Mouse (Mus musculus): ENCODE results near the gene Klrg2.
A peak's percentile ranks its signal among the peaks of the same experiment; 100 is the strongest.
"Not testable (repeated sequence)": the region's sequence is repeated elsewhere in the genome, so short reads cannot be mapped to it uniquely, and the experiment has no call there.

Gene Klrg2

DNA sequence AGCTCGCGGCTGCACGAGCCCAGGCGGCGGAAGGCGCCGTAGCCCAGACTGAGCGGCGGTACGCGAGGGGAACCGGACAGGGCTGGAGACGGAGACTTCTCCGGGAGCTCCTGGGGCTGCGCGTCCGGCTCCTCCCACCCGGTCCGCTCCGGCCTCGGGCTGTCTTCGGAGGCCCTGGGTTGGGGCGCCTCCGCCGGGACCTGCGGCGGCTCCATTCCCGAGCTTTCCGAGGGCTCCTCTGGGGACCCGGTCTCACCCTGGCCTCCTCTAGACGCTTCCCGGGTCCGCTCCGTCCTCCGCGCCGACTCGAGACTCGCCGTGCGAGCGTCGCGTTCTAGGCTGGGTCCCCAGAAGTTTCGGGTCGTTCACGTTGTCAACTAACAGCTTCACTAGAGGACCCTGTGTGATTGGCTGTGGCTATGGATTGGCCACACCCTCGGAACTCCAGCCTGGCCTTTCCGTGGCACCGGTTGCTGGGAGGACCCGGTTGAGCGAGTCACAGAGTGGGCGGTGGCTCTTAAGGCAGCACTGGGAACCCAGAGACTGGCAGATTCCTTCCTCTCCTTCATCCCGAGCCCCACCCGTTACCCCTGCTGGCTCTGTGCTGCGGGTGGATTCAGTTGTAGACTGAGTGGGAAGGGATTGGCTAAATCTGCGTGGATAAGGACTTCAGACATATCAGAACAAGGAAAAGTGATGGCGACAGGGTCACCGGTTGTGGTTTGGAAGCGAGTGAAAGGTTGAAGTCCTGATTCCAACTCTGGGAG, at the start of gene Klrg2:
Gene Klrg2, minus strand, starts transcription at position 391 of the 767 bp plus-strand sequence.
- DNase-seq, result peak; percentile 77

DNA sequence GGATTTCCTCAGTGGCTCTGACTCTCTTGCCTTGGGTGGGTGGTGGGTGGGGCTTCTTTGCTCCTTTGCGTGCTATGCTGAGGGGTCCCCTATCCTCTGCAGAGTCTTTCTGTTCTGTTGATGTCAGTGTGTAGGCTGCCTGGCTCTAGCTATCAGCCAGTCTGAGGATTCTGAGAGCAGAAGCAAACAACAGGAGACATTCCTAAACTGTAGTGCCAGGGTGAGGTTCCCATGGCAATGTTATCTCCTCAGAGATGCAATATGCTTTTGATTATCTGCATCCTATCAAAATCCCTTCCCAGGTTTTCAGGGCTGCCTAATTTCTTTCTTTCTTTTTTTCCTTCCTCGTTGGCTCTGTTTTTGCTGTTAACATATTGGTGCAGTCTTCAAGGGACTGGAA, 45.5 kb upstream of the Klrg2 start:
- no peak for DNase-seq

DNA sequence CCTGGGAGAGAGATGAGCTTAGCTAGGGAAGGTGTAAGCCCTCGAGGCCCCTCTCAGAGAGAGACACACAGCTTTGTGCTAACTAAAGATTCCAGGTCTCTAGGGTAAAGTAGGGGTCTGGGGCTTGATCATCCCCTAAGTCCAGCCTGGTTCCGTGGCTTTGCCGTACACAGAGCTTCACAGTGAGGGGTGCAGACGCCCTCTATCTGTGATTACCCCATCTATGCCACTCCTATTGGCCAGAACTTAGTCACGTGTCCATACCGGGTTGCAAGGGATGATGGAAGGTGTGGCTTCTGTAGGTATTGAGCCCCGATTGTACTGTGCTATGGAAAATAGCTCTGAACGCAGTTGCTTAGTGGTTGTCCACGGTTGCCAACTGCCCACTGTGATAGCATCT, 40.6 kb upstream of the Klrg2 start:
- no peak for DNase-seq

DNA sequence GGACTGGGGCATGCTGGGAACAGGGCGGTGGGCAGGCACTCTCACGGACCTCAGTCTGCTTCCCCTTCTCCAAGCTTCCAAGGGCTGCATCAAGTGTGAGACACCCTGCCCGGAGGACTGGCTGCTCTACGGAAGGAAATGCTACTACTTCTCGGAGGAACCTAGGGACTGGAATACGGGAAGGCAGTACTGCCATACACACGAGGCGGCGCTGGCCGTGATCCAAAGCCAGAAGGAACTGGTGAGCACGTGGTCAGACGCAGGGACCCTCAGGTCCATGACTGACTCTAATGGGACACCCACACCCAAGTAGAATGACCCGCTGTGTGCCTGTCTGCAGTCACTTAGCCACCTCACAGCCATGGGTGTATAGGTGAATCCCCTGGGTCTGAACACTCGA, 39.7 kb upstream of the Klrg2 start:
- no peak for DNase-seq

DNA sequence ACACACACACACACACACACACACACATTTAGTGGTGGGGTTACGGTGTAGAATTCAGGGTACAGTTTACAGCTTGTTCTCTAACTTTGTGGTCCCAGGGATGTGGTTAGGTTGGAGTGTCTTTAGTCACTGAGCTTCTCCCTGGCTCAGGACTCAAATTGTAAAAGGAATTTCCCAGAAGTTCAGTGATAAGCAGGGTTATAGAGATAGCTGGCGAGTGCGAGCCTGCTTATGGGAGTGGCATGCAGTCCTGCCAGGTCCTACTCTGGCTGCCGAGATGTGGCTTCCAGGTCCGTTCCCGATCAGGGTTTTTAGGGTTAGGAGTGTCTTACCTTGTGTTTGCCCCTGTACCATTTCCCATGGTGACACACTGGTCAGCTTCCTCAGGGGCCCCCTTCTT, 39.2 kb upstream of the Klrg2 start:
- no peak for DNase-seq

DNA sequence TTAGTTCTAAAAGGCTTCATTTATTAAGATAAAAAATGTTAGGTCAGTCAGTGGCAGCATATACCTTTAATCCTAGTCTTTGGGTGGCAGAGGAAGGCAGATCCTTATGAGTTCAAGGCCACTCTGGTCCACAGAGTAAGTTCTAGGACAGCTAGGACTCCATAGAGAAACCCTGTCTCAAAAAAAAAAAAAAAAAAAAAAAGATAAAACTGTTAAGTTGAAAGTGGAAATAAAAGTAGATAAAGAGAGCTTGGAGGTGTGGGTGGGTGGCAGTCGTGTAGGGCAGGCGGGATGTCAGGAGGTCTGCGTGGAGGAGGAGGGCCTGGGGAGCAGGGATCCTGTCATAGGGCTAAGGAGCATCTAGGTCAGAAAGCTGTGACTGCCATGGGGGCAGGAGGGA, 35.0 kb upstream of the Klrg2 start:
- no peak for DNase-seq

DNA sequence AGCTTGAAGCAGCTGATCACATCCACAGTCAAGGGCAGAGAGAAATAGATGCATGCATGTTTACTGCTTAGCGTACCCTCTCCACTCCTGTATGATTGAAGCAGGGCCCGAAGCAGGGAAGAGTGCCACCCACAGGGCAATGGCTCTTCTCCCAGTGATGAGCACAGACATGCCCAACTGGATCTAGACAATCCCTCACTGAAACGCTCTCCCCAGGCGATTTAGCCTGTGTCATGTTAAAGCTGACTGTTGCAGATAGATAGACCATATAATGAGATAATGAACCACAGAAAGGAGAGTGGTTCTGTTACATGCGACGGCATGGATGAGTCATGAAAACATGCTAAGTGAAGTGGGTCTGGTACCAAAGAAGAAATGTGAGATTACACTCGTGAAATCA, 34.2 kb upstream of the Klrg2 start:
- no peak for DNase-seq

DNA sequence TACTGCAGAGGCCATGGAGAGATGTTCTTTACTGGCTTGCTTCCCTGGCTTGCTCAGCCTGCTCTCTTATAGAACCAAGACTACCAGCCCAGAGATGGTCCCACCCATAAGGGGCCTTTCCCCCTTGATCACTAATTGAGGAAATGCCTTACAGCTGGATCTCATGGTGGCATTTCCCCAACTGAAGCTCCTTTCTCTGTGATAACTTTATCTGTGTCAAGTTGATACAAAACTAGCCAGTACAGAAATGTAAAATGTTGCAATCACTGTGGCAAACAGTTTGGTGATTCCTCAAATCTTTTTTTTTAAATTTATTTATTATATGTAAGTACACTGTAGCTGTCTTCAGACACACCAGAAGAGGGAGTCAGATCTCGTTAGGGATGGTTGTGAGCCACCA, 33.4 kb upstream of the Klrg2 start:
- DNase-seq, result not testable (repeated sequence)

DNA sequence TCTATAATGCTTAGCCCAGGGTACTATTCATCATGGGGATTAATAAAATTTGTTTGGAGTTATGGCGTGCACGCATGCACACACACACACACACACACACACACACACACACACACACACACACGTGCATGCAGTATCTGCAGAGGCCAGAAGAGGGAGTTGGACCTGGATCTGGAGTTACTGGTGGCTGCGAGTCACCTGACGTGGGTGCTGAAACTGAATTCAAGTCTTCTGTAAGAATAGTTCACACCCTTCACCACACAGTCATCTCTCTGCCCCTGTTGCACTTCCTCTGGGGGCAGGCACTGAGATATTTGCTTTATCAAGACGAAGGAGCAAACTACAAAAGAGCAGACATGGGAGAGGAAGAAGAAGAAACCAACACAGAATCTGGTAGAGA, 32.5 kb upstream of the Klrg2 start:
- no peak for DNase-seq

DNA sequence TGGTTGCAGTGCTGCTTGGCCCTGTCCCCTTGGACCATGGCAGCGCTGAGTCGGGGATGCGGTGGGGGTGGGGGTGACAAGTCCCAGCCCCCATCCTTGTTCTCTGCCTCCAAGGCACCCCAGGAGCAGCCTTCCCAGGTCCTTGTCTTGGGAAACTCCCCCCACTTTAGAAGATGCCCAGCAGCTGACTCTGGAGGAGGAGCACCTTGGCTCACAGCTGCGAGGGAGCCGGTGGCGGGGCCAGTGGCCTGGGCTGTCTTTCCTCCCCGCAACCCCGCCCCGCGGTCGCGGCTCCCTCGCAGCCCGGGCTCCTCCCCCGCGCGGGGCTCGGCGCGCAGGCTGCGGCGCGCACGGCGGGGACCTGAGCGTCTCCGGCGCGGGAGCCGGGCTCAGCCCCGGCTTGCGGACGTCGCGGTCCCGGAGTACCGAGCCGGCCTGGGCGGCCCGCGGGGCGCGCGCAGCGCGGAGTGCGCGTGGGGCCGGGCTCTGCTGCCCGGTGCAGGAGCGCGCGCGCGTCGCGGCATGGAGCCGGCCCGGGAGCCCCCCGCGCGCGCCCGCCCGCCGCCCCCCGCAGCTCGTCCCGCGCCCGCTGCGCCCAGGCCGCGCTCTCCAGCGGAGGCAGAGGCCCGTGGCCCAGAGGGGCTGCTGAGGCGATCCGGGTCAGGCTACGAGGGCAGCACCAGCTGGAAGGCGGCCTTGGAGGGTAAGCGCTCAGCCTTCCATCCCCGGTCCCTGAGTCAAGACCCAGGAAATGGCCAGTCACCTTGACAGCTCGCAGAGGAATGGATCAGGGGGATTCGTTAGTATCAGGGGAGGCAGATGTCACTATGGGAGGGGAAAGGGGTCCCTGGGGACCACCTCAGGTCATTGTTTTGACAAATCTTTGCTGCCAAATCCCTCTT, 25.9 kb upstream of the Klrg2 start, which contains the start of gene Clec2l:
Gene Clec2l, plus strand, starts transcription at position 356 of the 902 bp plus-strand sequence.
- DNase-seq, result peak; percentile 9 to 46

DNA sequence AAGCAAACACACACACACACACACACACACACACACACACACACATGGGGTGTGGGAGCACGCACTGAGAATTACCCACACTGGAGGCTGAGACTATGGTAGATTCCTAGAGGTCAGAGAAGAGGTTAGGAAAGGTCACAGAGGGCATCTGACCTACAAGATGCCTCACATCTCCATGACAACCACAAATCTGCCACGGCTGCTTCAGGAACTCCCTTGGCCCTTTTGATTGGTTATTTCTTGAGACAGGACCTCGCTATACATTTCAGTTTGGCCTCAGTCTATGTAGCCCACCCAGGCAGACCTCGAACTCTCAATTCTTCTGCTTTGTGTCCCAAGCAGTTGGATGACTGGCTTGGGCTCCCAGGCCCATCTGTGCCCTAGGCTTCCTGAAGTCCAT, 24.6 kb upstream of the Klrg2 start:
- no peak for DNase-seq

DNA sequence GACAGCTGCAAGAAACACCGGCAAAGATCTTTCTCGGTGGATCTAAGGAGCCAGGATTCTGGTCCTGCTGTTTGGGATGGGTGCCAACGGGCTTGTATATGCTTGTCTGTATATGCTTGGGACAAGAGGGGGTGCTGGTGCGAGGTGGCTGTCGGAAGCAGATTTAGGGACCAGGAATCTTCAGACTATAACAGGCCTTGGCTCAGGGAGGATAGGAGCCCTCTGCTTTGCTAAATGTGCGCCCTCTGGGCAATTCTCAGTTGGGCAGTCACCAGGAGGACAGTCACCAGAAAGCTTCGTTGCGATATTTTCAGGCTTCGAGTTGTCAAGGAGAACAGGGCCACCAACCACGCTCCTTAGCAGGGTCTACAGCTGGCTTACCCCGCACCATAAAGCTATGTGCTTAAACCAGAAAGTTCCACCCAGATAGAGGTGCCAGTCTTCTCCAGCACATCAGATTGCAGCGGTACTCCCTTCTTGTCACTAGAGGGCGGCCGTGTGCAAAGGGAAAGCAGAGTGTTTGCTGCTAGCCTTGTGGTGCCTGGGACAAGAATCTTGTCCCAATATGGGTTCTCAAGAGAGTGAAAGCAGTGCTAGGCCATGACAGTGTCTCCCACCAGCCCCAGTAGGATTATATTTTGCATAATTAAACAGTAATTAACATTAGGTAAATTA, 13.4 kb upstream of the Klrg2 start:
- peak; percentile 54 to 82 for DNase-seq

DNA sequence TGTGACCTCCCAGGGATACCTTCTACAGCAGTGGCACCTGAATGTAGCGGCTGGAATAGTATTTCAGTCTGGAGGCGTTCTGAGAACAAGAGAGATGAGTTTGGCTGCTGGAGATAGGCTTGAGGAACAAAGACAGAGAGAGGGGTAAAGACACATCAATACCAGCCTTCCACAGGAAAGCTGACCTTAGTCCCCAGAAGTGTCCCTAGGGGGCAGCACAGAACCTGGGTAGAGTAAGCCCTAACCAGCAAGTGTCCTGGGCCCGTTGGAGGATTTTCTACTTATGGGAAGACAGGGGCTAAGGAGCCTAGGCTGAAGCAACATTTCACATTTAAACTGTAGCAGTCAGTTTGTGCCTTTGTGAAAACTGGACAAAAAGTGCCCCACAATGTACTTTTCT, 12.5 kb upstream of the Klrg2 start:
- peak in 1 of 2 experiments; percentile 54 for DNase-seq

DNA sequence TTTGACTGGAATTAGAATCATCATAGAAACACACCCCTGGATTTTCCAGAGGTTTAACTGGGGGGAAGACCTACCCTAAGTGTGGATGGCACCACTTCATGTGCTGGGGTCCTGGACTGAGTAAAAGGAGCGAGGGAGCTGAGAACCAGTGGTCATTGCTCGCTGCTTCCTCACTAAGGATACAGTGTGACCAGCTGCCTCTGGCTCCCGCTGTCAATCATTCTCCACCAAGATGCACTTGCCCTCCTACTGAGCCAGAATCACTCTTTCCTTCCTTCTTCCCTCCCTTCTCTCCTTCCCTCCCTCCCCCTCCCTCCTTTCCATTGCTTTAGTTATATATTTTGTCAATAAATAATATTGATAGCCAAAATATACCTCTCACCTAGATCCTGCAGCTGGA, 6.0 kb upstream of the Klrg2 start:
- no peak for DNase-seq

DNA sequence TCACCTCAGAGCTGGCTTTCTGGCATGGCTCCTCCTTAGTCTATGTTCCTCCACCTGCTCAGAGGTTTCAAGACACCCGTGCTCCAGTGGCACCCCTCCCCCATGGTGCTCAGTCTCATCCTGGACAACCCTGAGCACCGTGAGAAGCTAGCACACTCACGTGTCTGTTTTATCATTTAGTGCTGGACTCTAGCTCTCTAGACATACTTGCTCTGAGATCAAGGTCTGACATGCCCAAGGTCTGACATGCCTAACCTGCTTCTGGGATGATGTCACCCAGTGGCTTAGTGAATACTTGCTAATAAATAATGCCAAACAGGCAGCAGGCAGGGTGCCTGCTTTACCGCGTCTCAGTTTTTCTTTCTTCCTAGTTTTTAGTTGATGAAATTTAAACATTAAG, 5.6 kb upstream of the Klrg2 start:
- DNase-seq, result peak in 1 of 2 experiments; percentile 17

DNA sequence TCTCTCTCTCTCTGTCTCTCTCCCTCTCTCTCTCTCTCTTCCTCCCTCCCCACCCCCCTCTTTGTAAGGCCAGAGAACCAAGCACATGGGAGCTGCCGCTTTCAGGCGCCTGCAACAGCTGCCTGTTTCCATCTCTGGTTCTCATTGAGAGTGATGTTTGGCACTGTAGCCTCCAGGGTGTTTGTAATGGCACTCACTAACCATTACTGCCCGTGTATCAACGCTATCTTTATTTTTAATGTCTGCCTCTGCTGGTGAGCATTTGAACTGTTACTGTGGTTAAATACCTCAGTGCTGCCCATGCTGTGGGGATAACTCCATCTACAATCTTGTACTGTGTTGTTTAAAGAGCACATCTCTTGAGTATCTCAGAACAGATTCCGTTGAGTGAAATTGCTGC, 4.6 kb upstream of the Klrg2 start:
- DNase-seq, result no peak

DNA sequence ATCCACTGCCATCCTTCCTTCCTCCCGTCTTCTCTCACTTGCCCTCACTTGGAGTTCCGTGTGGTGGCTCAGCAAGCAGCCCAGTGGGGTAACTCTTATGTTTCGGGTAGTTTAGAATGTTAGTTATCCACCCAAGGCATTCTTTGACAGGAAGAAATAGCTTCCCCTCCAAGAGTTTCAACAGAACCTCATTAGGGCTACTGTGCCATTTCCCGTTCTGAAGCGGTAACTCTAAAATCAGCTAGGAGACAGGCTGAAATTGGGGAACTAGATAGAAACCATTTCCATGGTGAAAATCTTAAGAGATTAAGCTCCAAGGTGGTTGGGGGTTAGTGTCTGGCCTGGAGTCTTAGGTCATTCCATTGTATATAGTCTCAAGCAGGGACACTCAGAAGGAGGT, 4.2 kb upstream of the Klrg2 start:
- no peak for DNase-seq

DNA sequence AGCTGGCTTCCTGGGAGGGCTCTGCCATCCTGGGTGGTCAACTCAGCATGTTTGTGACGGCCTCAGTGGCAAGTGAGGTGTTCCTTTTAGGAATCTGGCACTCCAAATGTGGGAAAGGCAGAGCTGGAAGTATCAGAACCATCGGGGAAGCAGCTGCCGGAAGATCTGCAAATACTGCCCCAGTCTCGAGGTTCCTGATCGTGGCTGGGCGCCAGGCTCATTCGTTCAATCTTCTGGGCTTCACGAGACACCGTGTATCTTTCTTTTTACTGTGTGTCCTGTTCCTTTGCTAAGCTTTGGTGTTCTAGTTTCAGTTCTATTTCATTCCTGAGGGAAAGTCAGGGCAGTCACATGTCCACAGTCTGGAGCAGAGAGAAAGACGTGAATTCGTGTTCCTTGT, 3.4 kb upstream of the Klrg2 start:
- DNase-seq, result peak; percentile 22 to 44

DNA sequence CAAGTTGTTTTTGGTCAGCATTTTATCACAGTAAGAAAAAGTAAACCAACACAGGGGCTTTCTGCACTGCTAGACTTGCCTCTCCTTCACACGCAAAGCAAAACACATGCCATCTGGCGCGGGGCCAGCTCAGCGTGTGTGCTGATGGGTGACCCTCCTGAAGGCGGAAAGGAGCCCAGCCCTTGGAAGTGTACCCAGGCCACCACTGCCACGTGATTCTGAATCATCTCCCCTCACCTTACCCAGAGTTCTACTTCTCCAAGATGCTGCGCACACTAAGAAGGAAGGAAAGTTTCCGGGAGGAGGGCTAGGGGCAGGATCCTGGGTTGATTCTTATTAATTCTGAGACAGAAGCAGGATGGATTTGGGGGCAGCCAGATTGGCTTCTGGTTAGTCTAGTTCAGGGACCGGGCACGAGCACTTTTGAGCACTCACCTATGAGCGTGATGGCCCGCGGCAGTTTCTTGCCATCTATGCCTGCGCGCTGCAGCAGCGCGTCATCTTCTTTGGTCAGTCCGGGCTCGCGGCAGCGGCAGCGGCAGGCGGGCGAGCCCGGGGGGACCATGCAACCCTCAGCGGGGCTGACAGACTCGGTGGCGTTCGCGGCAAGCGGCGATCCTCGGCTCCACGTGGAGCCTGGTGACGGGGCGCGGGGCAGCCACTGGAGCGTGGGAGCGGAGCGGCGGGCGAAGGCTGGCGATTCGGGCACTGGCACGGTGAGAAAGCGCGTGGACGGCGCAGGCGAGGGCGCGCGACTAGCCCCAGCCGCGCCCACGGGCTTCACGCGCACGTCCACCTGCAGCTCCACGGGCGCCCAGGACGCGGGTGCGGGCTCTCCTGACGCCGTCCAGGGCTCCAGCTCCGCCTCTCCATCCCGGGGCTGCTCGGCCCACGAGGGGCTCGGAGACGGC, 846 bp downstream of the Klrg2 start:
- peak; percentile 47 to 73 for DNase-seq

DNA sequence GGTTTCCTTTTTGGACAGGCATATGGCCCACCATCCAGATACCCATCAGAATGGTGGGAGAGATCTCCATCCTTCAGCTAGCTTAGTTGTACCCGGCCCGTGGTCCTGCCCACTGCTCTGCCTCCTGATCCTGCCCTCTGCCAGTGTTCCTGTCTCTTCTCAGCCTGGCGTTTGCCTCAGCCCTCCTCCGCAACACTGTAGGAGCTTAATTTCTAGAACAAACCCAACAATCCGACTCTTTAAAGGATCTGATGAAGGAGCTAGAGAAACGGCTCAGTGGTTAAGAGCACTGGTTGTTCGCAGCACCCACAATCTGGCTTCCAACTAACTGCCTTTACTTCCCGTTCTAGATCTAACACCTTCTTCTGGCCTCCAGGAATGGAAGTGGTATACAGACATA, 2.6 kb downstream of the Klrg2 start:
- no peak for DNase-seq

DNA sequence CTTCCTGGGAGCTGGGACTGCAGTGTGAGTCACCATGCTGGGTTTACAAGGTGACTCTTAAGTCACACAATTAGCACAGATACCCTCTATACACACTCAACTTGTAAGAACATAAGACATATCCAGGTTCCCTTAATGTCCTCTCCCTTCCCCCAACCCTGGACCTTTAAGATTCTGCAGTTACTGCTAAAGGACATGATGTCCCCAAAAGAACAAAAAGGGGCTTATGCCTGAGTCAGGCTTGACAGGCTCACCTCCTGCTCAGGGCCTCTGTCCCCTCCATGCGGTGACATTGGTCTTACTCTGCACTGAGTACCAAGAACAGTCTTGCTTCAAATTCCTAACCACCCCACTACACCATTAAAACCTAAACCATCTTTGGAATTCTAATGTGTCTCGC, 4.2 kb downstream of the Klrg2 start:
- no peak for DNase-seq

DNA sequence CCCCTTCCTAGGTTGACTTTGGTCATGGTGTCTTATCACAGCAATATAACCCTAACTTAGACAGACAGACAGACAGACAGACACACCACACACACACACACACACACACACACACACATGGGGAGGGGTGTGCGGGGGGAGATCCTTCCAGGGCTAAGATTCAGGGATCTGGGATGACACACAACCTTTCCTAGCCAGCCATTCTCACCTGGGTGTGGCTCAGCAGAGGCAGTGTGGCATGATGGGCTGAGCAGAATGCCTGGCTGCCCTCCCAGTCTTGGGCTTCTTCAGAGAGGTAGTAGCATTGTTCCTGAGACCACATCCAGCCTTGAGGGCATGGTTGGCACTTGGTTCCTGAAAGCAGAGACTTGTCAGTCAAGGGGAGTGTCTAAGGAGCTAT, 7.5 kb downstream of the Klrg2 start:
- no peak for DNase-seq
